ENCODE assay signal across 11 mouse cellular contexts in the genomic region with DNA sequence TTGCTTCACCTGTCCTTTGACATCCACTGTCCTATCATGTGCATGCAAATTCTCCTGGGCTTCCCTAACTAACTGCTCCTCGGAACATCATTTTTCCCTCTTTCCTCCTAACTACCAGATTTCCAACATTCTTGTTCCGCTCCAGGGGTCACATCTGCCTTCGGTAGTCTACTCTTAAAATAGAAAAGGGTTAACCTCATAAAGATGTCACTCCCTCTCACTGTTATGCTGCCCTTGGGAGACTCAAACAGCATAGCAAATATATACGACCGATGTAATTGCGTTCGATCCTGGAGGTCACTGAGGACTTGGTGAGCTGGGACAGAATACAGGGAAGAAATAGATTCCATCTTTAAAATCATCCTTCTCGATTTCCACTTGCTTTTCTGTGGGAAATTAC.
"Had no signal": no experiment of that assay in that cellular context is flagged by ENCODE, and none has a peak within 500 bp of the region (broad histone marks: within the 10 kb centered on the region; RNA-seq: fewer than 3 reads in every experiment).

No protein-coding gene starts in this region.

- H3K9ac ChIP-seq: kidney, embryonic 15.5 days; limb, embryonic 13.5 days; liver, embryonic 14.5 days; midbrain, embryonic 13.5 days had no signal

- ATAC-seq: intestine, embryonic 16.5 days; midbrain, embryonic 13.5 days had no signal

- H3K36me3 ChIP-seq: kidney, embryonic 15.5 days; limb, embryonic 13.5 days; midbrain, embryonic 13.5 days had no signal

- H3K9me3 ChIP-seq: kidney, embryonic 15.5 days; limb, embryonic 13.5 days; midbrain, embryonic 13.5 days had no signal

- DNase-seq: kidney, postnatal 36 days; left cerebral cortex, postnatal 4 days; lung, adult 18-20 months; thymus, postnatal 4 days had no signal

- H3K4me3 ChIP-seq: kidney, embryonic 15.5 days; layer of hippocampus, adult 2 months; limb, embryonic 13.5 days; midbrain, embryonic 13.5 days had no signal

- H3K27me3 ChIP-seq: kidney, embryonic 15.5 days; limb, embryonic 13.5 days; midbrain, embryonic 13.5 days had no signal

- H3K4me2 ChIP-seq: kidney, embryonic 15.5 days; limb, embryonic 13.5 days; midbrain, embryonic 13.5 days had no signal

- H3K27ac ChIP-seq: kidney, embryonic 15.5 days; limb, embryonic 13.5 days; liver, embryonic 14.5 days; midbrain, embryonic 13.5 days; stomach, postnatal 0 days had no signal
